Comparison of ENCODE assay signal across 35 mouse cellular contexts in genomic region chr10:80546945-80547344, GRCm38 (mm10). TPM values are rescaled to one million over a fixed set of nuclear protein-coding genes. Genes with fewer than 3 reads are reported as not detected.
DNase-seq lines count a peak whose midpoint lies in the region; ATAC-seq and TF ChIP-seq lines count a peak whose summit lies in the region.
"Had no signal": no experiment of that assay in that cellular context is flagged by ENCODE, and none has a peak within 500 bp of the region (broad histone marks: within the 10 kb centered on the region; RNA-seq: fewer than 3 reads in every experiment).

No protein-coding gene starts in this region.

- peak; percentile 56 for ATAC-seq in erythroblast, adult 5-6 weeks (replicated peaks; ENCODE audit: low FRiP score, poor library complexity, severe bottlenecking)
- peak; percentile 83 for ATAC-seq in liver, embryonic 12.5 days
- ATAC-seq in liver, postnatal 0 days = peak; percentile 59
- ATAC-seq: forebrain, embryonic 16.5 days; Patski had no signal

- H3K36me3 ChIP-seq in liver, embryonic 12.5 days = peaks cover 96% of the 10 kb centered on the region
- H3K36me3 ChIP-seq in liver, postnatal 0 days (replicated peaks; ENCODE audit: insufficient read depth, low read length) = peaks cover 86% of the 10 kb centered on the region

- H3K4me2 ChIP-seq in liver, embryonic 12.5 days = peak overlapping the region; percentile 52
- no peak overlapping the region for H3K4me2 ChIP-seq in liver, postnatal 0 days (ENCODE audit: low read depth, low read length)
- H3K4me2 ChIP-seq: heart, embryonic 12.5 days; hindbrain, embryonic 13.5 days; kidney, embryonic 15.5 days; limb, embryonic 12.5 days; midbrain, embryonic 11.5 days; neural tube, embryonic 12.5 days had no signal

- H3K27me3 ChIP-seq in liver, embryonic 12.5 days (replicated peaks) = no peaks in the 10 kb centered on the region
- H3K27me3 ChIP-seq in liver, postnatal 0 days (ENCODE audit: insufficient read depth, low read length) = no peaks in the 10 kb centered on the region
- H3K27me3 ChIP-seq: heart, embryonic 12.5 days; hindbrain, embryonic 13.5 days; kidney, embryonic 15.5 days; limb, embryonic 12.5 days; neural tube, embryonic 12.5 days; Patski had no signal

- no peak for TF ChIP-seq EP300 in liver, postnatal 0 days (IDR thresholded peaks at IDR 0.05; ENCODE audit: low read depth)

- peaks cover 48% of the 10 kb centered on the region for H3K4me1 ChIP-seq in liver, embryonic 12.5 days
- H3K4me1 ChIP-seq in liver, postnatal 0 days (ENCODE audit: insufficient read depth) = peaks cover 5% of the 10 kb centered on the region; the same call in 1 of the 2 replicates
- H3K4me1 ChIP-seq: limb, embryonic 12.5 days; neural tube, embryonic 12.5 days had no signal

- peak; percentile 13 for DNase-seq in adrenal gland, postnatal 10 days
- no peak for DNase-seq in adrenal gland, adult 8-10 months
- DNase-seq in liver, postnatal 0 days = no peak
- no peak for DNase-seq in lung, adult 18-20 months
- no peak for DNase-seq in spleen, adult 12 weeks (ENCODE audit: low spot score)
- no peak for DNase-seq in urinary bladder, adult 2 months (ENCODE audit: low spot score)
- DNase-seq: cerebellum, adult 9-10 months; cerebellum, postnatal 36 days; gastrocnemius, adult 2 months; gastrocnemius, postnatal 36 days; heart, adult 18-20 months; heart, postnatal 4 days; kidney, adult 11 months; kidney, postnatal 25 days; lung, adult 2 months; lung, postnatal 10 days; thymus, postnatal 4 days had no signal

- no peak overlapping the region for H3K4me3 ChIP-seq in liver, embryonic 12.5 days
- H3K4me3 ChIP-seq in liver, postnatal 0 days (ENCODE audit: low read depth, low read length) = no peak overlapping the region
- H3K4me3 ChIP-seq: gastrocnemius, adult 2 months; heart, embryonic 12.5 days; hindbrain, embryonic 13.5 days; kidney, embryonic 15.5 days; left cerebral cortex, adult 2 months; limb, embryonic 12.5 days; myocyte; neural tube, embryonic 12.5 days had no signal

- H3K9me3 ChIP-seq in liver, embryonic 12.5 days (replicated peaks) = no peaks in the 10 kb centered on the region
- H3K9me3 ChIP-seq in liver, postnatal 0 days (ENCODE audit: low read length) = no peaks in the 10 kb centered on the region
- H3K9me3 ChIP-seq: heart, embryonic 12.5 days; hindbrain, embryonic 13.5 days; kidney, embryonic 15.5 days; limb, embryonic 12.5 days; neural tube, embryonic 12.5 days had no signal

- 60% methylated on average over 4 of the region's 4 CpGs for WGBS in liver, embryonic 12.5 days (ENCODE audit: insufficient replicate concordance)
- 70% methylated on average over 4 of the region's 4 CpGs for WGBS in liver, postnatal 0 days (ENCODE audit: insufficient replicate concordance)

- peak overlapping the region; percentile 59 for H3K9ac ChIP-seq in liver, embryonic 12.5 days
- H3K9ac ChIP-seq in liver, postnatal 0 days (replicated peaks) = no peak overlapping the region
- H3K9ac ChIP-seq: heart, embryonic 12.5 days; hindbrain, embryonic 13.5 days; kidney, embryonic 15.5 days; limb, embryonic 12.5 days; neural tube, embryonic 12.5 days had no signal

- no peak for TF ChIP-seq CTCF in liver, postnatal 0 days (IDR thresholded peaks at IDR 0.05; ENCODE audit: low read depth)

- H3K27ac ChIP-seq in liver, embryonic 12.5 days = peak overlapping the region; percentile 81
- no peak overlapping the region for H3K27ac ChIP-seq in liver, postnatal 0 days (ENCODE audit: low read depth)
- H3K27ac ChIP-seq: gastrocnemius, adult 2 months; hindbrain, embryonic 13.5 days; kidney, embryonic 15.5 days; left cerebral cortex, adult 2 months; limb, embryonic 12.5 days; neural tube, embryonic 12.5 days had no signal

RNA-seq across cellular contexts. Expression of gene Atp8b3, which starts 8.0 kb away (rescaled TPM):
- under 1 TPM; 0.27 to 0.36 TPM for total RNA-seq in adrenal gland, postnatal 10 days (2021)
- total RNA-seq in adrenal gland, adult 8-10 months (2022) = 1 to 10 TPM; 1.2 to 3.0 (median 1.9) TPM
- not detected in 2 replicates for total RNA-seq in erythroblast, adult 5-6 weeks (2015; ENCODE audit: low replicate concordance)
- 0.43 TPM in 1 of 2 replicates, not detected in the other for total RNA-seq in erythroblast, adult 5-6 weeks (2017; ENCODE audit: low replicate concordance)
- polyA plus RNA-seq in liver, embryonic 12.5 days (2016; fragmentation: Nextera tagmentation; extraction: Ambion mirVana) = 0.02 and 0.08 TPM in 2 replicates
- polyA plus RNA-seq in liver, postnatal 0 days (2015; fragmentation: Nextera tagmentation; extraction: Ambion mirVana) = not detected in 2 replicates
- polyA plus RNA-seq in urinary bladder, adult 2 months (2012; rRNA removed) = 0.03 TPM in 1 of 2 replicates, not detected in the other
- total RNA-seq: gastrocnemius, adult 2 months; gastrocnemius, postnatal 36 days; heart, adult 18-20 months; heart, postnatal 4 days; MEL had no signal
- polyA plus RNA-seq: heart, postnatal 0 days; thymus, postnatal 0 days had no signal

RNA-seq across cellular contexts. Expression of gene Rexo1, which starts 14.4 kb away (rescaled TPM):
- 10 to 100 TPM; 31.9 to 44.5 TPM for total RNA-seq in adrenal gland, postnatal 10 days (2021)
- total RNA-seq in adrenal gland, adult 8-10 months (2022) = 10 to 100 TPM; 54.2 to 60.1 (median 57.0) TPM
- 18.0 and 20.2 TPM in 2 replicates for total RNA-seq in erythroblast, adult 5-6 weeks (2015; ENCODE audit: low replicate concordance)
- 10.7 and 12.0 TPM in 2 replicates for total RNA-seq in erythroblast, adult 5-6 weeks (2017; ENCODE audit: low replicate concordance)
- polyA plus RNA-seq in liver, embryonic 12.5 days (2016; fragmentation: Nextera tagmentation; extraction: Ambion mirVana) = 23.2 and 23.9 TPM in 2 replicates
- 7.4 and 8.1 TPM in 2 replicates for polyA plus RNA-seq in liver, postnatal 0 days (2015; fragmentation: Nextera tagmentation; extraction: Ambion mirVana)
- 21.2 and 26.6 TPM in 2 replicates for polyA plus RNA-seq in urinary bladder, adult 2 months (2012; rRNA removed)

RNA-seq across cellular contexts. Expression of gene Klf16, which starts 30.2 kb away (rescaled TPM):
- total RNA-seq in adrenal gland, postnatal 10 days (2021) = 10 to 100 TPM; 12.4 to 14.1 TPM
- 10 to 100 TPM; 12.7 to 15.4 (median 14.6) TPM for total RNA-seq in adrenal gland, adult 8-10 months (2022)
- 0.96 and 1.0 TPM in 2 replicates for total RNA-seq in erythroblast, adult 5-6 weeks (2015; ENCODE audit: low replicate concordance)
- total RNA-seq in erythroblast, adult 5-6 weeks (2017; ENCODE audit: low replicate concordance) = 2.3 and 4.2 TPM in 2 replicates
- polyA plus RNA-seq in liver, embryonic 12.5 days (2016; fragmentation: Nextera tagmentation; extraction: Ambion mirVana) = 24.0 and 24.7 TPM in 2 replicates
- 6.1 and 6.5 TPM in 2 replicates for polyA plus RNA-seq in liver, postnatal 0 days (2015; fragmentation: Nextera tagmentation; extraction: Ambion mirVana)
- polyA plus RNA-seq in urinary bladder, adult 2 months (2012; rRNA removed) = 11.5 and 11.8 TPM in 2 replicates

RNA-seq across cellular contexts. Expression of gene Abhd17a, which starts 43.2 kb away (rescaled TPM):
- total RNA-seq in adrenal gland, postnatal 10 days (2021) = 100 to 1,000 TPM; 108 to 113 TPM
- 100 to 1,000 TPM in 1 of 4 experiments, 10 to 100 TPM in 3; 97.0 to 101 (median 97.8) TPM for total RNA-seq in adrenal gland, adult 8-10 months (2022)
- total RNA-seq in erythroblast, adult 5-6 weeks (2015; ENCODE audit: low replicate concordance) = 23.6 and 66.1 TPM in 2 replicates
- total RNA-seq in erythroblast, adult 5-6 weeks (2017; ENCODE audit: low replicate concordance) = 2.0 and 7.7 TPM in 2 replicates
- polyA plus RNA-seq in liver, embryonic 12.5 days (2016; fragmentation: Nextera tagmentation; extraction: Ambion mirVana) = 86.4 and 88.9 TPM in 2 replicates
- polyA plus RNA-seq in liver, postnatal 0 days (2015; fragmentation: Nextera tagmentation; extraction: Ambion mirVana) = 50.2 and 59.3 TPM in 2 replicates
- 66.0 and 67.1 TPM in 2 replicates for polyA plus RNA-seq in urinary bladder, adult 2 months (2012; rRNA removed)

RNA-seq across cellular contexts. Expression of gene Onecut3, which starts 52.3 kb away (rescaled TPM):
- total RNA-seq in adrenal gland, postnatal 10 days (2021) = not detected
- total RNA-seq in adrenal gland, adult 8-10 months (2022) = not detected
- not detected in 2 replicates for total RNA-seq in erythroblast, adult 5-6 weeks (2015; ENCODE audit: low replicate concordance)
- total RNA-seq in erythroblast, adult 5-6 weeks (2017; ENCODE audit: low replicate concordance) = not detected in 2 replicates
- polyA plus RNA-seq in liver, embryonic 12.5 days (2016; fragmentation: Nextera tagmentation; extraction: Ambion mirVana) = 0.29 and 0.33 TPM in 2 replicates
- polyA plus RNA-seq in liver, postnatal 0 days (2015; fragmentation: Nextera tagmentation; extraction: Ambion mirVana) = not detected in 2 replicates
- not detected in 2 replicates for polyA plus RNA-seq in urinary bladder, adult 2 months (2012; rRNA removed)
- total RNA-seq: adrenal gland, postnatal 4 days; gastrocnemius, adult 2 months; gastrocnemius, postnatal 36 days; layer of hippocampus, postnatal 14 days; left cerebral cortex, adult 2 months; left cerebral cortex, postnatal 25 days; MEL had no signal
- polyA plus RNA-seq: heart, embryonic 12.5 days; heart, postnatal 0 days; kidney, embryonic 15.5 days; limb, embryonic 12.5 days; lung, adult 2 months; myocyte; Patski; thymus, postnatal 0 days had no signal
